Mouse (Mus musculus): Measurements from ENCODE around the gene Mtmr10. TPM values are rescaled to one million over a fixed set of nuclear protein-coding genes. Genes with fewer than 3 reads are reported as not detected.

Gene Mtmr10
- polyA plus RNA-seq (2017; shearing (Covaris generic)) = 35.7 TPM

DNA sequence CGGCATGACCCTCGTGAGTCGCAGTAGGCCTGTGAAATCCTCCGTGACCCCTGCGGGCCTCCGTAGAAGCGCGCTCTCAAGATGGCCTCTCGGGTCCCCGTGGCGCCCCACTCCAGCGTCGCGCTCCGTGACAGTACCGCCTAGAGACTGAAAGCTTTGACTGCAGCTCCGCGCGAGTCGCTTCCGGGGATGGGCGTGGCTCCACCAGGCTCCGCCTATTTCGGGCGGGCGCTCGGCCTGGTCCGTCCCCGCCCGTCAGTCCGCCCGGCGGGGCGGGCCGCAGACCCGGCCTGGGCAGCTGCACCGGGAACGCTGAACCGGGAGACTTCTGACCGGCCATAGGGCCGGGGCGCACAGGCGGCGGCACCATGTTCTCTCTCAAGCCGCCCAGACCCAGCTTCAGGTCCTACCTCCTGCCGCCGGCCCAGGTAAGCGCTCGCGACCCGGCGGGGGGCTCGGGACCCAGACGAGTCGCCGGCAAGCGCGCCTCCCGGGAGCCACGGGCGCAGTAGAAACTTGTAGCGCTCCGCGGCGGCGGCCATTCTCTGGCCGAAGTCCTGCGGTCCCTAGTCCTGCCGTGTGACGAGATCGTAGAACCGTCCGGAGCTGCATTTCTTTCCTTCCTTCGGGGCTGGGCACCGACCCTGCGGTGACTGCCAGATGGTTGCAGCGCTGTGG is at the start of gene Mtmr10:
Gene Mtmr10 (plus strand): TSS at position 240 of the 678 bp plus-strand sequence.

DNA sequence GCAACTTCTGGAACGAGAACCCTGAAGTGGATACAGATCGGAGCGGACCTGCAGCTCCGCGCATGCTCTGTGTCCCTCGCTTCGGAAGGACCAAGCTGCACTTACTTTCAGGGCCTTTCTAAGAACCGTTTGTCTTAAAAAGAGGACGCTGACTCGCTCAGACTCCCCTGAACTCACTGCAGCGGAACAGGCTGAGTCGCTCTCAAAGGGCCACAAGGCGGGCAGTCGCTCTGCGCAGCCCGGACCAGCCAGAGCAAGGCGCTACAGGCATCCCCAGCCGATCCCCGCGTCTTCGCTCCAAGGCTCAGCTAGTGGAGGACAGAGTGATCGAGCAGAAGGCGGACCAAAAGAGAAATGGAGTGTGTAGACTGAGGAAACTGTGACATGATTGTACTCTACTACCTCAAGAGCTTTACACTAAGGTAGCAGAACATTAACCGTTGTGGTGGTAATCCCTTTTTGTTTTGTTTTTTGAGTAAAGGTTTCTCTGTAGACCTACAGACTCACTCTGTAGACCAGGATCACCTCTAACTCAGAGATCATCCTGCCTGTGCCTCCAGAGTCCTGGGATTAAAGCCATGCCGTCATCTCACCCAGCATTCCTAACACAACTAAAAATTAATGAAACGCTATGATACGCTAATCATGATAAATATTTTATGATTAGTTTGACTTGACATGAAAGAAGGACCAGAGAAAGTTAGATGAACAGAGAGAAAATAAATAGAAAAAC is 86.5 kb downstream of the Mtmr10 start, which contains the start of gene Fan1:
Gene Fan1 (minus strand): TSS at position 266 of the 733 bp plus-strand sequence.

Other genes with a start within 250 kb of the Mtmr10 start
- 1.3 TPM for gene Trpm1, start 133.8 kb upstream of the Mtmr10 start, polyA plus RNA-seq (2017; shearing (Covaris generic))
- 6.0 TPM for gene Fan1, start 86.4 kb downstream of the Mtmr10 start, polyA plus RNA-seq (2017; shearing (Covaris generic))
- 54.2 TPM for gene Mphosph10, start 104.6 kb downstream of the Mtmr10 start, polyA plus RNA-seq (2017; shearing (Covaris generic))
- gene Mcee, start 105.0 kb downstream of the Mtmr10 start, polyA plus RNA-seq (2017; shearing (Covaris generic)) = 9.3 TPM
- gene Apba2, start 214.1 kb downstream of the Mtmr10 start, polyA plus RNA-seq (2017; shearing (Covaris generic)) = not detected

Measured in naive thymus-derived CD4-positive, alpha-beta T cell, adult 5 months (primary cell).